Mouse (Mus musculus) cortical plate, adult 2 months (tissue): ENCODE data around the gene Ykt6. TPM values are rescaled to one million over a fixed set of nuclear protein-coding genes. Genes with fewer than 3 reads are reported as not detected.

Experiments used
- H3K27ac ChIP-seq: fragments of 200-500 bp; 2 replicates; pipeline ENCODE4 v1.5.1; 2012; ENCODE audit warnings: low read length, control low read depth, inconsistent platforms; ENCODE audit not compliant: insufficient read depth
- H3K4me1 ChIP-seq: fragments of 200-500 bp; 2 replicates; pipeline ENCODE4 v1.6.1; 2011; ENCODE audit warnings: low read length; ENCODE audit not compliant: control insufficient read depth, insufficient read depth
- H3K4me3 ChIP-seq: fragments of 200-500 bp; 2 replicates; pipeline ENCODE4 v1.5.1; 2011; ENCODE audit warnings: mild to moderate bottlenecking, low read length, control low read depth; ENCODE audit not compliant: insufficient read depth
- CTCF ChIP-seq: fragments of 200-500 bp; IDR thresholded peaks from 2 replicates; pipeline ENCODE4 v1.5.1; 2011; ENCODE audit warnings: mild to moderate bottlenecking, control low read depth, low read length; ENCODE audit not compliant: insufficient read depth; ENCODE audit errors: extremely low read depth
- POLR2A ChIP-seq: fragments of 200-500 bp; IDR thresholded peaks from 2 replicates; pipeline ENCODE4 v1.6.1; 2011; ENCODE audit warnings: mild to moderate bottlenecking, low read length, control low read depth; ENCODE audit not compliant: insufficient read depth; ENCODE audit errors: extremely low read depth
- polyA plus RNA-seq: library from polyadenylated mRNA; depleted of rRNA; stranded (reverse); fragments of >200 nt; gene quantifications from 2 replicates; pipeline ENCODE4 v1.2.3, GENCODE M21; 2012; rRNA removed

The Ykt6 gene
- polyA plus RNA-seq, result 64.7 and 65.3 TPM in 2 replicates

DNA sequence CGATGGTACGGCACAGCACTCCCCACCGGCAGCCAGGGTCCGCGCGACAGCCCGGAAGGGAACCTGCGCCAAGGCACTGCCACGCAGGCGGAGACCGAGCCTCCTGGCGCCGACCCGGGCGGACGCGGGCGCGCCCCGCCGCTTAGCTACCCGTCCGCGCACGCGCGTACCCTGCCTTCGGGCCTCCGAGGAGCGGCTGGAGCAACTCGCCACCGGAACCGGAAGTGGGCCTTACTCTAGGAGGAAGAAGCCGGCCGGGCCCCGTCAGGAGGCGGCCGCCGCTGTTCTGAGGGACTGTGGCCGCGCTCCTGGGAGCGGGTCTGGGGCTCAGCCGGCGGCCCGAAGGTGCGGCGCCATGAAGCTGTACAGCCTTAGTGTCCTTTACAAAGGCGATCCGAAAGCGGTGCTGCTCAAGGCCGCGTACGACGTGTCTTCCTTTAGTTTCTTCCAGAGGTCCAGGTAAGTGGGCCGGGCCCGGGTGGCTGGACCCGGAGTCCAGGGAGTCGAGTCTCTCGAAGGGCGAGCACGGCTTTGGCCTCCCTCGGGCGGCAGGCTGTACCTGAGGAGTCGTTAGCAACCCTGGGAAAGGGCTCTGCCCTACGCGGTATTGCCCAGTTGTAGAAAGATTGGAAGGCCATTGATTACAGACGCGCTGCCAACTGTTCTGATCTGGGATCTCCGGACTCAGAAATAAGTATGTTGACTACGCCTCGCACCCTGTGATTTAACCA lies at the start of gene Ykt6:
Gene Ykt6, plus strand, starts transcription at position 148 of the 731 bp plus-strand sequence.
- peaks cover 7% of the 10 kb centered on the region for H3K4me1 ChIP-seq
- TF ChIP-seq POLR2A (peak; percentile 77), CTCF (no peak)
- H3K4me3 ChIP-seq, result peak within 1 kb of the TSS; percentile 93
- H3K27ac ChIP-seq, result peak within 1 kb of the TSS; percentile 91

- Histone ChIP-seq H3K4me3 (no peak overlapping the region), H3K4me1 (peaks cover 6% of the 10 kb centered on the region; the same call in 1 of the 2 replicates), H3K27ac (no peak overlapping the region)
- TF ChIP-seq POLR2A, result no peak
- TF ChIP-seq CTCF, result no peak
Measured at GRCm38 (mm10) chr11:5905778-5906518, 49.5 kb upstream of the Ykt6 start.

- H3K27ac ChIP-seq, result no peak overlapping the region
- H3K4me3 ChIP-seq, result no peak overlapping the region
- H3K4me1 ChIP-seq, result peaks cover 6% of the 10 kb centered on the region; the same call in 1 of the 2 replicates
- TF ChIP-seq CTCF (no peak), POLR2A (no peak)
Measured at GRCm38 (mm10) chr11:5907096-5907495, 48.4 kb upstream of the Ykt6 start.

DNA sequence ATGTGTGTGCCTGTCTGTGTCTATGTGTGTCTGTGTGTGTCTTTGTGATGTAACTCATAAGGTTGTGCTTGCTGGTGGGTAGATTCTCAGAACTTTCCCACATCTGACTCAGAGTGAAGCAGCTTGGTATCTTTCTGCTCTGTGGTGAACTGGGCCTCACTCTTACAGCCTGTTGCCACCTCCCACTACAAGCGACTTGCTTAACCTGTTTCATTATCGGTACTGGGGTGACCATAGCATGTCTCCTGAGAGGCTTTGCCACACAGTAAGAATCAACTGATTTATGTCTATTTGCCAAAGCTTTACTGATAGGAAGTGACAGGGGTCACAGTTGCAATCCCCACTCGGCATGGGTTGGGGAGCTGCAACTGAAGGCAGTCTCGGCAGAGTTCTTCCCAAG lies 46.9 kb upstream of the Ykt6 start:
- H3K4me3 ChIP-seq, result no peak overlapping the region
- TF ChIP-seq CTCF, result no peak
- no peak for TF ChIP-seq POLR2A

GRCm38 (mm10) chr11:5912635-5913034 lies 42.9 kb upstream of the Ykt6 start:
- TF ChIP-seq POLR2A (no peak), CTCF (peak; percentile 79)
- H3K4me1 ChIP-seq, result no peaks in the 10 kb centered on the region
- H3K27ac ChIP-seq, result no peak overlapping the region
- no peak overlapping the region for H3K4me3 ChIP-seq

More for the DNA sequence above, 46.9 kb upstream of the Ykt6 start:
- Histone ChIP-seq H3K4me1 (peaks cover 3% of the 10 kb centered on the region; the same call in 1 of the 2 replicates), H3K27ac (no peak overlapping the region)

DNA sequence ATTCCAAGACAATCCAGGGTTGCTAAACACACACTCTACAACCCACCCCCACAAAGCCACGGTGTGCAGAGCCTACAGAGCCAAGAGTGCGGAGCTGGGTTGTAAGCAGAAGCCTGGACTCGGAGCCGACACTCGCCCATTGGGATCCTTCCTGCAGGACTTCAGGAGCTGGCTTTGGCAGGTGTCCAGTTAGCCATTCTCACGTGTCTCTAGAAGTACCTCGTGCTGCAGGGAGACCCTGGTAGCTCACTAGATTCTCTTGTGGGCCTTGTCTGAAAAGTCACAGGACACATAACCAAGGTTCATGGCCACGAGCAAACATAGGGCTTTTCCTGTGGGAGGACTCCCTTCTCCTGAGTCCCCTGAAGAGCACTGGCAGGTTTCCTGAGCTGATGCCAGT lies 42.2 kb upstream of the Ykt6 start:
- H3K27ac ChIP-seq, result no peak overlapping the region
- TF ChIP-seq CTCF, result no peak
- no peak for TF ChIP-seq POLR2A

GRCm38 (mm10) chr11:5913936-5914335 lies 41.6 kb upstream of the Ykt6 start:
- H3K4me1 ChIP-seq, result no peaks in the 10 kb centered on the region
- no peak overlapping the region for H3K4me3 ChIP-seq
- TF ChIP-seq POLR2A (no peak), CTCF (no peak)
- H3K27ac ChIP-seq, result no peak overlapping the region

More for the DNA sequence above, 42.2 kb upstream of the Ykt6 start:
- Histone ChIP-seq H3K4me3 (no peak overlapping the region), H3K4me1 (no peaks in the 10 kb centered on the region)

DNA sequence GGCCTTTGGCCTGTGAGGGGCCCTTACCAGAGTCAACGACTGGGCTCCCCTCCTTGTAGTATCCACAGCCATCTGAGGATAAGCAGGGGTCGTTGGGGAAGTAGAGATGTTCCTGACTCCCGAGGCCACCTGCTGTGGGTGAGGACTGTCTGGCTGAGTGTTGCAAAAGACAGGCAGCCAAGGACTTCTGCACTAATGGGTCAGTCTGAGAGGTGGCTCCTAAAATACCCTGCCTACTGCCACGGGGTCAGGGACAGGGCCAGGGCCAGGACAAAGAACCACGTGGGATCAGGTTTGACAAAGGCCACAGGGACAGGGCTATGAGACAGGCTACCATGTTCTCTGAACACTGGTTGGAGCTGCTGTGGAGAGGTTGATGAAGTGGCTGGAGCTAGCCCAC lies 40.6 kb upstream of the Ykt6 start:
- Histone ChIP-seq H3K4me1 (no peaks in the 10 kb centered on the region), H3K4me3 (no peak overlapping the region), H3K27ac (no peak overlapping the region)
- TF ChIP-seq CTCF (no peak), POLR2A (no peak)

- TF ChIP-seq POLR2A, result no peak
- TF ChIP-seq CTCF, result no peak
- no peaks in the 10 kb centered on the region for H3K4me1 ChIP-seq
- H3K27ac ChIP-seq, result no peak overlapping the region
- H3K4me3 ChIP-seq, result no peak overlapping the region
Measured at GRCm38 (mm10) chr11:5915429-5916177, 39.9 kb upstream of the Ykt6 start.
